Mouse (Mus musculus): ENCODE data around the gene Zfp3. TPM values are rescaled to one million over a fixed set of nuclear protein-coding genes. Genes with fewer than 3 reads are reported as not detected.

The Zfp3 gene
- polyA plus RNA-seq, 1 experiment: 9.8 TPM

GRCm38 (mm10) chr11:70805641-70806175 is 41.7 kb downstream of the Zfp3 start:
- no peak for DNase-seq (ENCODE audit: extremely low spot score in 1 of 2, low spot score in 1 of 2)

GRCm38 (mm10) chr11:70806697-70807096 is 42.7 kb downstream of the Zfp3 start:
- DNase-seq (ENCODE audit: extremely low spot score in 1 of 2, low spot score in 1 of 2): no peak

DNA sequence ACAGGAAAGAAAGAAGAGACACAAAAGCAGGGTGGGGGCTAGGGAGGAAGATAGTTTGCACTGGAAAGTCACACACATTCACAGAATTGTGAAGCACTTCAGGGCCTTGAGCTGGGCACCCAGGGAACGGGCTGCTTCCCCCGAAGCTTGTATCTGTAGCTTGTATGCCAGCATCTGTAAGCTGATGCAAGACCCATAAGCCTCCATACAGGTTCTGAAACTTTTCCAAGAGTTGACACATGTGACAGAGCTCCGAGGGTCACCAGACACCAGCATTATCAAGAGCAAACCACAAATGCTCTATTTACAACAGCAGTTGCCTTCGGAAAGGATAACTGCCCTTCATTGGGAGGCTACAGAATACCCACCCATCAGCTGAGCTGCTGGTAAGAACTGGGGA is 43.6 kb downstream of the Zfp3 start:
- DNase-seq (ENCODE audit: extremely low spot score in 1 of 2, low spot score in 1 of 2): no peak

DNA sequence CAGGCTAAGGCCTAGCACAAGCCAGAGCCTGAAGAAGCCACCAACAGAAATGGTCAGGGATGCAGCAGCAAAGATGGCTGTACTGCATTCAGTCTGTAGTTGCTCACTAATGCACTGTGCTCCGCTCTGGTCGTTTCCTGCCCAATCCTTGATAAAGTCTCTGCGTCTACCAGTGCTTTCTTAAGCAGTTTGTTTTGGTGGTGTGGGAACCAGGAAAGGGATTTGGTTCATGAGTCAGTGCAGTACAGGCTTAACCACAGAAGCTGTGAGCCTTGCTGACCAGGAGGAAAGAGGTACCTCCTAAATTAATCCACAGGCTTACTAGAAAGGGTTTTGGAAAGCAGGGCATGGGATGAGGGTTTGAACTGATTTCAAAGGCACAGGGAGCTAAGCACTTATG is 44.1 kb downstream of the Zfp3 start:
- no peak for DNase-seq (ENCODE audit: extremely low spot score in 1 of 2, low spot score in 1 of 2)

- no peak for DNase-seq (ENCODE audit: extremely low spot score in 1 of 2, low spot score in 1 of 2)
Observed at GRCm38 (mm10) chr11:70809011-70809410, 45.0 kb downstream of the Zfp3 start.

GRCm38 (mm10) chr11:70811041-70811440 is 47.0 kb downstream of the Zfp3 start:
- no peak for DNase-seq (ENCODE audit: extremely low spot score in 1 of 2, low spot score in 1 of 2)

DNA sequence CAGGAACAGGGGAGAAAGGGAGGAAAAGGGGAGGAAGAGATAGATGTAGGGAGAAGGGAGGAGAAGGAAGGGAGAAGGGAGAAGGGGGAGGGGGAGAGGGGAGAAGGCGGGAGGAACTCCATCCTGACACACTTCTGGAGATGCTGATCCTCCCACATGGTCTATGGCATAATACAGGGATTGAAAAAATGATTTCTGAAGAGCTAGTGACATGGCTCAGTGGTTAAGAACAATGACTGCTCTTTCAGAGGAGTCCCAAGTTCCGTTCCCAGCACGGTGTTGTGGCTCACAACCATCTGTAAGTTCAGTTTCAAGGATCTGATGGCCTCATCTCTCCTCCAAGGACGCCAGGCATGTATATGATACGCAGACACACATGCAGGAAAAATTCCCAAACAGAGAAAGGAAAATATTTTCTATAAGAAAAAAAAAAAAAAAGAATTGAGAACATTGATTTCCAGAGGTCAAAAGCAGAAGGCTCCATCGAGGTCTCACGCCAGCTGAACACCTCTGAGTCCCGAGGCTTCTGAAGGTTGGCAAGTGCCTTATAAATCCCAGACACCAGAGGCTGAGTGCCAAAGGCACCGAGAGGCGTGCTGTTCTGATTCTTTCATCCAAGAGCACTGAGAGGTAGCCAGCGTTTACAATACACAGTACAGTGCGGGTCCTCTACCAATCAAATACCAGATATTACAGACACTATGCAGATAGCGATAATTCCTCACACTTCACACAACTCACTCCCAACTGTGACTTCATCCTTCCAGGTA is 47.6 kb downstream of the Zfp3 start:
- DNase-seq (ENCODE audit: extremely low spot score in 1 of 2, low spot score in 1 of 2): no peak

- DNase-seq (ENCODE audit: extremely low spot score in 1 of 2, low spot score in 1 of 2): no peak
Observed at GRCm38 (mm10) chr11:70812365-70812764, 48.4 kb downstream of the Zfp3 start, which contains the start of gene Scimp. TSS of gene Scimp (minus strand) at chr11:70812586.

GRCm38 (mm10) chr11:70815071-70815470 is 51.1 kb downstream of the Zfp3 start:
- no peak for DNase-seq (ENCODE audit: extremely low spot score in 1 of 2, low spot score in 1 of 2)

GRCm38 (mm10) chr11:70815498-70816078 is 51.6 kb downstream of the Zfp3 start:
- peak; percentile 20 to 85 for DNase-seq (ENCODE audit: extremely low spot score in 1 of 2, low spot score in 1 of 2)

DNA sequence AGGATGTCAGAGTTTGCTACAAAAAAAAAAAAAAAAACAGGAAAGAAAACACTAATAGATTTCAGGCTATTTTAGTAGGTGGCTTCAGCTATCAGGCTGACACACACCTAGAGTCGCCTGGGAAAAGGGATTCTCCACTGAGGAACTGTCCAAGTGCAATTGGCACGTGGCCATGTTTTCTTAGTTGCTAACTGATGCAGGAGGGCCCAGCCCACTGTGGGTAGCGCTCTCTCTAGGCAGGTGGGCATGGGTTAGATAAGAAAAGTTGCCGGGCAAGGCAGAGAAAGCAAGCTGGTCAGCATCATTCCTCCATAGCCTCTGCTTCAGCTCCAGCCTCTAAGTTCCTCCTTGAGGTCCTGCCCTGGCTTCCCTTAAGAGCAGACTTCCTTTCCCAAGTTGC is 52.8 kb downstream of the Zfp3 start:
- DNase-seq (ENCODE audit: extremely low spot score in 1 of 2, low spot score in 1 of 2): no peak

- no peak for DNase-seq (ENCODE audit: extremely low spot score in 1 of 2, low spot score in 1 of 2)
Observed at GRCm38 (mm10) chr11:70820120-70820519, 56.1 kb downstream of the Zfp3 start.

DNA sequence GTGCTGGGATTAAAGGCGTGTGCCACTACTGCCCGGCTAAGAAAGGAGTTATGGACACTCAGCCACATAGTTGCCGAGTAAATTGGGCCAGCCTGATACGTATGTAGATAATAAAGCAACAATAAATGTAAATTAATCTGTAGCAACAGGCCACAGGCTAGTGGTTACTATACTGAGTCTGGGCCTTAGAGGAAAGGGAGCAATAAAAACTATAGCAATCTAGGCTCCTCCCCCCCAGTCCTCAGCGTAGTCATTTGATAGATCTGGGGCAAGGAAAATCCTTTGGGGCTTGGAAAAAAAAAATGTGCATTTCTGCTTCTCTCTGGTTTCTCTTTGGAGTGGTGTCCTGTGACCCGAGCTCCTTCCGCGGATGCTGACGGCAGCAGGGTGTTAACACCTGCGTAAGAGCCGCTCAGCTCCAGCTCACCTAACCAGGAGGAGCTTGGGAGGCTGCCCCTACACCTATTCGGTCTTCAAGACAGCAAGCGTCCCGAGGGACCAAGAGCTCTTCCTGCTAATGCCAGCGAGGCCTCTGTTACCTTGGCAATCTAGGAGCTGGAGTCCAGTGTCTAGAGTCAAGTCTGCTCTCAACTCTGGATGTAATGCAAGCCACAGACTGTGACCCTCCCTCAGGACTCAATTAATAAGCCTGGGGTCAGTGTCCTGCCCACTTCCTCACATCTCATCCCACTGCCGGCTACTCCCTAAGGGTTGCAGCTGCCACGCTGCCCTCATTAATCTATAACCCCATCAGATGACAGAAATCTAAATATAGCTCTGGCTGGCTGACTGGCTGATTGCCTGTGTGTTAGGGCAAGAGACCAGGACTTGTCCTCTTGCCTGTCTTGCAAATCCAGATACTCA is 58.0 kb downstream of the Zfp3 start:
- no peak for DNase-seq (ENCODE audit: extremely low spot score in 1 of 2, low spot score in 1 of 2)

Other genes starting within 250 kb of the Zfp3 start
- 1.6 and 4.3 TPM in 2 replicates for gene Vmo1, start 249.6 kb upstream of the Zfp3 start, polyA plus RNA-seq (2012; rRNA removed)
- 0.13 TPM in 1 of 2 replicates, not detected in the other for gene Gltpd2, start 245.0 kb upstream of the Zfp3 start, polyA plus RNA-seq (2012; rRNA removed)
- 245 and 249 TPM in 2 replicates for gene Psmb6, start 238.8 kb upstream of the Zfp3 start, polyA plus RNA-seq (2012; rRNA removed)
- gene Gm40193, start 231.3 kb upstream of the Zfp3 start, polyA plus RNA-seq (2012; rRNA removed): not detected in 2 replicates
- gene Pld2, start 224.1 kb upstream of the Zfp3 start, polyA plus RNA-seq (2012; rRNA removed): 23.4 and 28.6 TPM in 2 replicates
- 285 and 322 TPM in 2 replicates for gene Mink1, start 201.3 kb upstream of the Zfp3 start, polyA plus RNA-seq (2012; rRNA removed)
- gene 4930544D05Rik, start 148.4 kb upstream of the Zfp3 start, polyA plus RNA-seq (2012; rRNA removed): not detected in 2 replicates
- gene Chrne, start 145.0 kb upstream of the Zfp3 start, polyA plus RNA-seq (2012; rRNA removed): 0.30 and 0.42 TPM in 2 replicates
- gene Gp1ba, start 125.1 kb upstream of the Zfp3 start, polyA plus RNA-seq (2012; rRNA removed): not detected in 2 replicates
- gene Rnf167, start 117.0 kb upstream of the Zfp3 start, polyA plus RNA-seq (2012; rRNA removed): 119 and 125 TPM in 2 replicates
- gene Slc25a11, start 116.7 kb upstream of the Zfp3 start, polyA plus RNA-seq (2012; rRNA removed): 132 and 138 TPM in 2 replicates
- gene Pfn1, start 109.6 kb upstream of the Zfp3 start, polyA plus RNA-seq (2012; rRNA removed): 273 and 299 TPM in 2 replicates
- gene Eno3, start 107.0 kb upstream of the Zfp3 start, polyA plus RNA-seq (2012; rRNA removed): 23.9 and 28.4 TPM in 2 replicates
- 93.4 and 104 TPM in 2 replicates for gene Spag7, start 94.8 kb upstream of the Zfp3 start, polyA plus RNA-seq (2012; rRNA removed)
- 95.6 and 121 TPM in 2 replicates for gene Camta2, start 76.1 kb upstream of the Zfp3 start, polyA plus RNA-seq (2012; rRNA removed)
- gene Inca1, start 64.1 kb upstream of the Zfp3 start, polyA plus RNA-seq (2012; rRNA removed): 3.5 and 3.9 TPM in 2 replicates
- gene Kif1c, start 63.7 kb upstream of the Zfp3 start, polyA plus RNA-seq (2012; rRNA removed): 45.2 and 48.5 TPM in 2 replicates
- gene Scimp, start 48.4 kb downstream of the Zfp3 start, polyA plus RNA-seq (2012; rRNA removed): 0.08 TPM in 1 of 2 replicates, not detected in the other
- 35.3 and 40.6 TPM in 2 replicates for gene Rabep1, start 80.6 kb downstream of the Zfp3 start, polyA plus RNA-seq (2012; rRNA removed)
- gene Nup88, start 205.8 kb downstream of the Zfp3 start, polyA plus RNA-seq (2012; rRNA removed): 75.2 and 86.2 TPM in 2 replicates
- 58.9 and 63.3 TPM in 2 replicates for gene Rpain, start 206.0 kb downstream of the Zfp3 start, polyA plus RNA-seq (2012; rRNA removed)
- gene C1qbp, start 218.8 kb downstream of the Zfp3 start, polyA plus RNA-seq (2012; rRNA removed): 79.9 and 94.5 TPM in 2 replicates
- gene Dhx33, start 240.2 kb downstream of the Zfp3 start, polyA plus RNA-seq (2012; rRNA removed): 23.8 and 26.1 TPM in 2 replicates

Data from frontal cortex, adult 2 months (tissue).